Mouse (Mus musculus) hindbrain, postnatal 0 days (tissue): ENCODE data around the gene Asrgl1. TPM values are rescaled to one million over a fixed set of nuclear protein-coding genes. Genes with fewer than 3 reads are reported as not detected.
"Not testable (repeated sequence)": the region's sequence is repeated elsewhere in the genome, so short reads cannot be mapped to it uniquely, and the experiment has no call there.

ENCODE experiments used
- ATAC-seq: fragments of 200-750 bp; cut with Nextera tagmentation; 2 replicates; pipeline ENCODE4 v1.8.0; 2017; ENCODE audit warnings: mild to moderate bottlenecking, moderate TSS enrichment, moderate library complexity
- DNase-seq: peaks from one replicate; pipeline ENCODE4 v3.0.0-alpha.2; 2015; ENCODE audit warnings: low spot score
- H3K27ac ChIP-seq: fragments of 300-500 bp; sonication (generic); 2 replicates; pipeline ENCODE4 v1.5.1; 2014; ENCODE audit warnings: mild to moderate bottlenecking
- H3K27me3 ChIP-seq: fragments of 300-500 bp; sonication (generic); 2 replicates; pipeline ENCODE4 v1.6.1; 2014; ENCODE audit warnings: low read length, mixed read lengths; ENCODE audit not compliant: insufficient read depth
- H3K36me3 ChIP-seq: fragments of 300-500 bp; sonication (generic); 2 replicates; pipeline ENCODE4 v1.6.1; 2014; ENCODE audit warnings: low read length, mixed read lengths; ENCODE audit not compliant: insufficient read depth
- H3K4me1 ChIP-seq: fragments of 300-500 bp; sonication (generic); 2 replicates; pipeline ENCODE4 v1.6.1; 2014; ENCODE audit warnings: antibody characterized with exemption, low read length, mixed read lengths; ENCODE audit not compliant: insufficient read depth
- H3K4me2 ChIP-seq: fragments of 300-500 bp; sonication (generic); 2 replicates; pipeline ENCODE4 v1.6.1; 2014; ENCODE audit warnings: low read depth, mild to moderate bottlenecking, low read length, moderate library complexity, mixed read lengths
- H3K4me3 ChIP-seq: fragments of 300-500 bp; sonication (generic); 2 replicates; pipeline ENCODE4 v1.5.1; 2014; ENCODE audit warnings: low read length
- H3K9ac ChIP-seq: fragments of 300-500 bp; sonication (generic); replicated peaks from 2 replicates; pipeline ENCODE4 v1.6.1; 2014; ENCODE audit warnings: mild to moderate bottlenecking, low read length, moderate library complexity, mixed read lengths
- H3K9me3 ChIP-seq: fragments of 300-500 bp; sonication (generic); 2 replicates; pipeline ENCODE4 v1.6.1; 2016; ENCODE audit warnings: low read length, mixed read lengths
- CTCF ChIP-seq: IDR thresholded peaks from 2 replicates; pipeline ENCODE4 v1.5.1; 2016; ENCODE audit warnings: antibody characterized with exemption, control low read depth, low read depth
- WGBS: fragments of 180-500 bp; shearing (Covaris S2); extraction: QIAGEN DNeasy Blood & Tissue Kit; methylation state at CpG from one replicate; pipeline ENCODE4 v1.1.7; 2014; 5-methylcytosine and 5-hydroxymethylcytosine counted together
- polyA plus RNA-seq: library from polyadenylated mRNA; unstranded; fragments of >200 nt; fragmentation: Nextera tagmentation; extraction: Ambion mirVana; gene quantifications from 2 replicates; pipeline ENCODE4 v1.2.1, GENCODE M21; 2015
- total RNA-seq: library from RNA; depleted of rRNA; stranded (reverse); fragments of >200 nt; gene quantifications from 2 replicates; pipeline ENCODE4 v1.2.3, GENCODE M21; 2014; rRNA removed

Asrgl1 gene
- 27.5 and 30.8 TPM in 2 replicates for total RNA-seq
- 50.0 and 62.4 TPM in 2 replicates for polyA plus RNA-seq

GRCm38 (mm10) chr19:9135512-9136331 is at the start of gene Asrgl1:
Gene Asrgl1, minus strand, starts transcription at chr19:9135636.
- WGBS, result 8% methylated on average over 31 of the region's 31 CpGs
- TF ChIP-seq CTCF, result peak; percentile 21
- peak; percentile 95 for DNase-seq
- Histone ChIP-seq H3K27me3 (no peaks in the 10 kb centered on the region), H3K27ac (peak within 1 kb of the TSS; percentile 73), H3K36me3 (no peaks in the 10 kb centered on the region), H3K9me3 (no peaks in the 10 kb centered on the region), H3K9ac (peak within 1 kb of the TSS; percentile 61), H3K4me3 (peak within 1 kb of the TSS; percentile 54), H3K4me2 (peak within 1 kb of the TSS; percentile 100), H3K4me1 (no peaks in the 10 kb centered on the region)
- peak; percentile 98 for ATAC-seq

DNA sequence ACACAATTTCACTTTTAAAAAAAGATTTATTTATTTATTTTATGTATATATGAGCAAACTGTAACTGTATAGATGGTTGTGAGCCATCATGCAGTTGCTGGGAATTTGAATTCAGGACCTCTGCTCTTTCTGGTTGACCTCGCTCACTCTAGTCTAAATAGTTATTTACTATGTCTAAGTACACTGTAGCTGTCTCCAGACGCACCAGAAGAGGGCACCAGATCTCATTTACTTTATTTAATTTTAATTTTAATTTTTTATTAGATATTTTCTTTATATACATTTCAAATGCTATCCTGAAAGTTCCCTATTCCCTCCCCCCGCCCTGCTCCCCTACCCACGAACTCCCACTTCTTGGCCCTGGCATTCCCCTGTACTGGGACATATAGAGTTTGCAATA is 10.8 kb upstream of the Asrgl1 start:
- no peaks in the 10 kb centered on the region for H3K27me3 ChIP-seq
- TF ChIP-seq CTCF, result no peak
- DNase-seq (no peak), ATAC-seq (no peak)
- WGBS, result 73% methylated on average over 4 of the region's 4 CpGs
- no peak overlapping the region for H3K27ac ChIP-seq
- no peaks in the 10 kb centered on the region for H3K9me3 ChIP-seq
- no peak overlapping the region for H3K9ac ChIP-seq
- H3K36me3 ChIP-seq, result no peaks in the 10 kb centered on the region
- no peaks in the 10 kb centered on the region for H3K4me1 ChIP-seq
- H3K4me2 ChIP-seq, result no peak overlapping the region
- no peak overlapping the region for H3K4me3 ChIP-seq

DNA sequence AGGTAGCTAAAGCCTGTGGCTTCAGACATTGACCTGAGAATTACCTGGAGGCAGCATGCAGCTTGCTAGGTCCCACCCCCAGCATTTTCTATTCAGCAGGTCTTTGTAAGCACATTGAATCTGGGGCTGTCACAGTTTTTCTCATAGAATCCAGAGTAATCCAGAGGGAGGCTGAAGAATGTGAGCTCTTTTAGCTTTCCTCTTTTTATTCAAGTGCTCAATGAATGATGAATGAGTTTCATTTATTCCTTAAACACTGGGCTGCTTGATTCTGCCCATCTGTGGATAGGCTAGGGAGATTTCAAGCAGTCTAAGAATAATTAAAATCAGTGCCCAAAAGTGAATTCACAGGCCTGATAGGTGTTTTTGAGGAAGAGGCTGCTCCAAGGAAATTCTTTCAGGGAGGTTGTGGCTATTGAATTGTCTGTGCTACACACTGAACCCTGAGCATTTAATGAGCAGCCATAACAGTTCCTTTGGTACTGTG is 8.2 kb upstream of the Asrgl1 start:
- Histone ChIP-seq H3K36me3 (no peaks in the 10 kb centered on the region), H3K9ac (no peak overlapping the region), H3K4me3 (no peak overlapping the region), H3K9me3 (no peaks in the 10 kb centered on the region), H3K27me3 (no peaks in the 10 kb centered on the region), H3K4me1 (no peaks in the 10 kb centered on the region), H3K27ac (peak overlapping the region; percentile 82), H3K4me2 (no peak overlapping the region)
- DNase-seq (peak; percentile 67), ATAC-seq (peak; percentile 95)
- TF ChIP-seq CTCF, result no peak

DNA sequence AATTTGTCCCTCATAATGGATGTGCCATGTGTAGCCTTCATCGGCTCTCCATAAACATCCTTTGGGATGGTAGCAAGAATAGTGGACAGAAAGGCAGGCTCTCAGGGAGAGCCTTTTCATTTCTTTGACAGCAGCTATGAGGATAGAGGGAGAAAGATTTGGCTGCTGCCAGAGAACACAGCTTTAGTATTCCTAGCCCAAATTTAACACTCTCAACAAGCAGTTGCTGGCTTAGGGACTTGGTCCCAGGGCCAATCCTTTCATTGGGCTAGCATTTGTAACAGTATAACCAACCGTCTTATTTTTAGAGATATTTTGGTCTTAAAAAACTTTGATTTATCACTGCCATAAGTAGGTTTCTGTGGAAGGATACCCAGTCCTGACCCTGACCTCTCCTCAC is 7.8 kb upstream of the Asrgl1 start:
- Histone ChIP-seq H3K27me3 (no peaks in the 10 kb centered on the region), H3K4me3 (no peak overlapping the region), H3K27ac (peak overlapping the region; percentile 82), H3K36me3 (no peaks in the 10 kb centered on the region), H3K9me3 (no peaks in the 10 kb centered on the region), H3K4me2 (no peak overlapping the region), H3K9ac (no peak overlapping the region), H3K4me1 (no peaks in the 10 kb centered on the region)
- 62% methylated on average over 2 of the region's 2 CpGs for WGBS
- no peak for DNase-seq
- peak; percentile 87 for ATAC-seq
- TF ChIP-seq CTCF, result no peak

- not testable (repeated sequence) for H3K9me3 ChIP-seq, H3K9ac ChIP-seq, H3K27ac ChIP-seq, H3K4me3 ChIP-seq, DNase-seq, H3K4me2 ChIP-seq, H3K4me1 ChIP-seq, H3K27me3 ChIP-seq, H3K36me3 ChIP-seq, ATAC-seq
- WGBS, result 68% methylated on average over 1 of the region's 1 CpGs
These were observed 4.9 kb upstream of the Asrgl1 start for GRCm38 (mm10) chr19:9140361-9140760.

DNA sequence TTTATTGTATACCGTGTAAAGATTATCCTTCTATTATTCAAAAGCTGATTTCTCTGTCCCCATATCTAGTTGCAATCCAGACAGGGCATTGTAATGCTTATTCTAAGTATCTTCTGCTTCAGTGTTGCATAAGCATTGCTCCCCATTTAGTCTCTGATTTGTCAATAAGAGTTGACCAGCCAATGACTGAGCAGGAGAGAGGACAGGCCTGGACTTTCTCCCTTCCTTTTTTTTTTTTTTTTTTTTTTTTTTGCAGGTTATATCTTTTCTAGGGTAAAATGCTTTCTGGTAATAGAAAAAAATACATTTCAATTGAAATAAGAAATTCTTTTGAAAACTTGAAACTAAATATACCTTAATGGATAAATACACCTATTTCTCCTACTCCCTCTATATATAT is 1.7 kb upstream of the Asrgl1 start:
- H3K4me2 ChIP-seq, result no peak overlapping the region
- no peak overlapping the region for H3K4me3 ChIP-seq
- H3K9me3 ChIP-seq, result no peaks in the 10 kb centered on the region
- H3K9ac ChIP-seq, result no peak overlapping the region
- no peak for TF ChIP-seq CTCF
- 93% methylated on average over 1 of the region's 1 CpGs for WGBS
- DNase-seq, result no peak
- no peaks in the 10 kb centered on the region for H3K36me3 ChIP-seq
- H3K27me3 ChIP-seq, result no peaks in the 10 kb centered on the region
- H3K4me1 ChIP-seq, result no peaks in the 10 kb centered on the region
- no peak overlapping the region for H3K27ac ChIP-seq
- no peak for ATAC-seq
